Mouse (Mus musculus) erythroblast, embryonic 14.5 days (primary cell): Measurements from ENCODE around the gene Mrpl12. TPM values are rescaled to one million over a fixed set of nuclear protein-coding genes. Genes with fewer than 3 reads are reported as not detected.

ENCODE experiments used
- H3K27me3 ChIP-seq: 2 replicates; pipeline ENCODE4 v1.6.1; 2012; ENCODE audit warnings: inconsistent platforms; ENCODE audit not compliant: control insufficient read depth
- H3K36me3 ChIP-seq: 2 replicates; pipeline ENCODE4 v1.6.1; 2012; ENCODE audit warnings: mild to moderate bottlenecking, inconsistent platforms; ENCODE audit not compliant: control insufficient read depth
- H3K4me1 ChIP-seq: 2 replicates; pipeline ENCODE4 v1.6.1; 2012; ENCODE audit warnings: inconsistent platforms; ENCODE audit not compliant: control insufficient read depth
- H3K4me3 ChIP-seq: replicated peaks from 2 replicates; pipeline ENCODE3; 2012; ENCODE audit warnings: moderate library complexity, mild to moderate bottlenecking, inconsistent platforms
- H3K9me3 ChIP-seq: 2 replicates; pipeline ENCODE4 v1.6.1; 2012; ENCODE audit warnings: low read length, inconsistent platforms, mixed read lengths; ENCODE audit not compliant: control insufficient read depth
- GATA1 ChIP-seq: IDR thresholded peaks from 2 replicates; pipeline ENCODE4 v1.6.1; 2012; ENCODE audit warnings: low read length, inconsistent platforms, mixed read lengths
- TAL1 ChIP-seq: IDR thresholded peaks from 3 replicates; pipeline ENCODE4 v1.6.1; 2012; ENCODE audit warnings: low read length, inconsistent platforms, mixed read lengths
- polyA plus RNA-seq: library from polyadenylated mRNA; stranded (reverse); fragments of >175 nt; gene quantifications from 2 replicates; pipeline ENCODE4 v1.2.3, GENCODE M21; 2012

Gene Mrpl12
- polyA plus RNA-seq, 1 experiment = 16.8 TPM

DNA sequence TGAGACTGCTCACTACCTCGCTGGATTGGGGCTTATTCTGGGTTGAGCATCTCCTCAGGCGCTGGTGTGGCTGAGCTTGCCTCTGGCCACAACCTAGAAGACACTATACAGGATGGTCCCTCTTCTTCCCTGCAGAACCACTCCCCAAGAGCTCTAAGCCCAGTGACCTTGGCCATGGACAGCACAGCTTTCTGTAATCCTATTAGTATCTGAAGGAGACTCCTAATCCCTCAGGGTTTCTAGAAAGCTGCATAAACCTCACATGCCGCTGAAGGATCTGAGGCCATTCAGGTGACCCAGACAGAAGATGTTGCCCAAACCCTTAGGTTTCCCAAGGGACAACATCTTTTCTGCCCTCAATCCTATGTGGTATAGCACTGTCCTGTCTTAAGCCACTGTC, 32.2 kb upstream of the Mrpl12 start:
- TF ChIP-seq GATA1 (no peak), TAL1 (no peak)
- no peaks in the 10 kb centered on the region for H3K27me3 ChIP-seq
- no peak overlapping the region for H3K4me3 ChIP-seq
- H3K36me3 ChIP-seq = peaks cover 16% of the 10 kb centered on the region
- H3K4me1 ChIP-seq = peaks cover 40% of the 10 kb centered on the region
- H3K9me3 ChIP-seq = no peaks in the 10 kb centered on the region

DNA sequence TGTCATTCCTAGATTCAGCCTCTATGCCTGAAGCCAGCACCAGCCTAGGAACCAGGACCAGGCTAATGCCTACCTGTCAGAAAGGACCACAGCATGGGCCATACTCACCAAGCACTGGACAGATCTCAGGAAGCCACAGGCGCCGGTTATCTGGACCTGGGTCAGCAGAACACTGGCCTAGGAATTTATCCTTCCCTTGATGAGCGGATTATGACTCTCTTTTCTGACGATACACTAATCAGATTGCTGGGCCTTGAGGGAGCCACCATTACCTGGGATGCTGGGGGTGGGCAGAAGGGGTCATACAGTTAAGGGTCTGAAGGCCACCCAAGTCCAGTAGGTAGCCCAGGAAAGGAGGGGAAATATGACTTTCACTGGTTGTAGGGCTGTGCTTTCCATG, 31.1 kb upstream of the Mrpl12 start, which contains the start of gene Pde6g:
TSS of gene Pde6g (minus strand) at position 195 of the 400 bp plus-strand sequence.
- peaks cover 48% of the 10 kb centered on the region for H3K4me1 ChIP-seq
- H3K27me3 ChIP-seq = no peaks in the 10 kb centered on the region
- H3K36me3 ChIP-seq = peaks cover 16% of the 10 kb centered on the region
- TF ChIP-seq GATA1 = no peak
- TF ChIP-seq TAL1 = no peak
- no peaks in the 10 kb centered on the region for H3K9me3 ChIP-seq
- H3K4me3 ChIP-seq = no peak within 1 kb of the TSS

DNA sequence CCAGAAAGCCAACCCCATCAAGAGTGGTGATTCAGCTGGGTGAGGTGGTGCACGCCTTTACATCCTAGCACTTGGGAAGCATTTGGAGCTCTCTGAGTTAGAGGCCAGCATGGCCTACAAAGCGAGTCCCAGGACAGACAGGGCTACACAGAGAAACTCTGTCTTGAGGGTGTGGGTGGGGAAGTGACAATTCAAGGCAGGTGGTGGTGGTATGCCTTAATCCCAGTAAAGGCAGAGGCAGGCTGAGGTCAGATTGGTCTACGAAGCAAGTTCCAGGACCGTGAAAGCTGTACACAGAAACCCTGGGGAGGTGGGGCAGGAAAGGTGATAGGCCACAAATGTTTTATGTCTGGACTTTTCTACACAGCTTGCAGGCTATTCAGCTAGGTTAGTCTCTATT, 29.4 kb upstream of the Mrpl12 start:
- Histone ChIP-seq H3K9me3 (no peaks in the 10 kb centered on the region), H3K4me1 (peaks cover 62% of the 10 kb centered on the region), H3K36me3 (peaks cover 25% of the 10 kb centered on the region), H3K27me3 (no peaks in the 10 kb centered on the region), H3K4me3 (no peak overlapping the region)
- TF ChIP-seq GATA1 (no peak), TAL1 (no peak)

DNA sequence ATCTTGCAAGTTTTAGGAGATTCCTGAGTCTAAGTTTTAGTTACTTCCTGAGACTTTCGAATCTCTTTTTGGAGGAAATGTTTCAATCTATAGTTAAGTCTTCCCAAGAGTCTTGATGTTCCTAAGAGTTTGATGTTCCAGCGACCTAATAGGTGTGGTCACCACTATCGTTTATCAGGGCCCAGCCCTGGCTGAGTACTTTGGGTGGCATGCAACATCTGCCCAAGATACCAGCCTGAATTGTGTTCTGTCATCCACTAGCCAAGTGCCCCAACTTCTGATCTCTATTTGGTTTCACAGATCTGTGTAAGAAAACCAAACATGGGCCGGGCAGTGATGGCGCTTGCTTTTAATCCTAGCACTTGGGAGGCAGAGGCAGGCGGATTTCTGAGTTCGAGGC, 29.0 kb upstream of the Mrpl12 start:
- H3K4me3 ChIP-seq = peak overlapping the region; percentile 17
- H3K9me3 ChIP-seq = no peaks in the 10 kb centered on the region
- TF ChIP-seq GATA1 = 0 out of 2 replicates have a peak, but pooled peaks have one; percentile 28
- TF ChIP-seq TAL1 = 0 out of 3 replicates have a peak, but pooled peaks have one; percentile 12
- peaks cover 64% of the 10 kb centered on the region for H3K4me1 ChIP-seq
- H3K36me3 ChIP-seq = peaks cover 28% of the 10 kb centered on the region
- no peaks in the 10 kb centered on the region for H3K27me3 ChIP-seq

DNA sequence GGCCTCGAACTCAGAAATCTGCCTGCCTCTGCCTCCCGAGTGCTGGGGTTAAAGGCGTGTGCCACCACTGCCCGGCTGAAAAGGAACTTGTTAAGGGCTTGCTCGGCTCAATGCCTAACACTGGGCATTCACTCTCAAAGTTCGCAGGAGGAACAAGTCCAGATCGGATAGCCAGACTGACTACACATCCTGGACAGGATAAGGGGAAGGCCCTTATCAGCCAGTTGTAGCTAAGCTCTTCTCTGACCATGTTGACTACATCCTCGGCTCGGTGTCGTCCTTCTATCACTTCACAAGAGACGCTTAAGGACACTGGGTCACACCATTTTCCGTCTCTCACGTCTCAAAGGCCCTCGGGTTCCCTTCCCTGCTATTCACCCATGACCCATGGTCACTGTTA, 27.0 kb upstream of the Mrpl12 start:
- H3K4me3 ChIP-seq = peak overlapping the region; percentile 76
- H3K27me3 ChIP-seq = no peaks in the 10 kb centered on the region
- H3K36me3 ChIP-seq = peaks cover 47% of the 10 kb centered on the region
- H3K4me1 ChIP-seq = peaks cover 63% of the 10 kb centered on the region
- no peaks in the 10 kb centered on the region for H3K9me3 ChIP-seq
- TF ChIP-seq TAL1 = no peak
- TF ChIP-seq GATA1 = no peak

DNA sequence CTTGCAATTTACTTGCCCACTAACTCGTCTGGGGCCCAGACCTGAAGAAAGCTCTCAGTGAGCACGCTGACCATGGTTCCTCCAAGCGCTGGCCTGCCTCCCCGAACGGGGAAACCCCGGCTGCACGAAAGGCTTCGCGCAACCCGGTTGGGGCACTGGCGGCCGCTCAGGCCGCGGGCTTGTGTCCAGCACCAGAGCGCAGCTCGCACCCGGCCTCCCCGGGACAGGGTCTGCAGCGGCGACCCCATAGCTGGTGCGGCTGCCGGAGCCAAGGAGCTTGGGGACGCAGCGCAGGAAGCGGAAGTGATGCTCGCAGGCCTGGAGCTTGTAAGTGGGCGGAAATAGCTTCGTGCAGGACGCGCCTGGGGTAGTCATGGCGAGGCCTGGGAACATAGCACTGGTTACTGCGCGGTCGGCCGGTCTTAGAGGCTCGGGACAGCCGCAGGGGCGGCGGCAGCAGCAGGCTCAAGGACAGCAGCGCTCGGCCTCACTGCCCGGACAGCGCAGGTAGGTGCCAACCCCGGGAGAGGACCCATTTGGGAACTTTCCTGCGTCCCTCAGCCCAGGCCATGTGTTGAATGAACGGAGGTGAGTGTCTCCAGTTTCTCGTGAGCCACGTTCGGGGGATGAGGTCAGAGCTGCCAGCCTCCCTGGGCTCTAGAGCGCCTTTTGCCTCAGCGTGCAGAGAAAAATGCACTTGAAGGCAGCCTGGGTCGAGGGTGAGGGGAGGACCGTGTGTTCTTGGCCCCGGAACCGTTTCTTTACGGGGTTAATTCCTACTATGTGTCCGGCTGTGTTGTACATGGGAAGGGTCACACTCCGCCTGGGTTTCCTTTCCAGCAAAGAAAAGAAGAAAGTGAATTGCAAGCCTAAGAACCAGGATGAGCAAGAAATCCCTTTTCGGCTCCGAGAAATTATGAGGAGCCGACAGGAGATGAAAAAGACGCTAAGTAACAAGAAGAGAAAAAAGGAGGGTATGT, 26.4 kb upstream of the Mrpl12 start, which contains the start of the genes Oxld1 and Ccdc137:
TSS of gene Oxld1 (minus strand) at position 297 of the 980 bp plus-strand sequence.
TSS of gene Ccdc137 (plus strand) at position 344 of the 980 bp plus-strand sequence.
- peak within 1 kb of the TSS; percentile 76 for H3K4me3 ChIP-seq
- H3K9me3 ChIP-seq = no peaks in the 10 kb centered on the region
- H3K4me1 ChIP-seq = peaks cover 63% of the 10 kb centered on the region
- H3K36me3 ChIP-seq = peaks cover 53% of the 10 kb centered on the region
- H3K27me3 ChIP-seq = no peaks in the 10 kb centered on the region
- no peak for TF ChIP-seq TAL1
- TF ChIP-seq GATA1 = no peak

DNA sequence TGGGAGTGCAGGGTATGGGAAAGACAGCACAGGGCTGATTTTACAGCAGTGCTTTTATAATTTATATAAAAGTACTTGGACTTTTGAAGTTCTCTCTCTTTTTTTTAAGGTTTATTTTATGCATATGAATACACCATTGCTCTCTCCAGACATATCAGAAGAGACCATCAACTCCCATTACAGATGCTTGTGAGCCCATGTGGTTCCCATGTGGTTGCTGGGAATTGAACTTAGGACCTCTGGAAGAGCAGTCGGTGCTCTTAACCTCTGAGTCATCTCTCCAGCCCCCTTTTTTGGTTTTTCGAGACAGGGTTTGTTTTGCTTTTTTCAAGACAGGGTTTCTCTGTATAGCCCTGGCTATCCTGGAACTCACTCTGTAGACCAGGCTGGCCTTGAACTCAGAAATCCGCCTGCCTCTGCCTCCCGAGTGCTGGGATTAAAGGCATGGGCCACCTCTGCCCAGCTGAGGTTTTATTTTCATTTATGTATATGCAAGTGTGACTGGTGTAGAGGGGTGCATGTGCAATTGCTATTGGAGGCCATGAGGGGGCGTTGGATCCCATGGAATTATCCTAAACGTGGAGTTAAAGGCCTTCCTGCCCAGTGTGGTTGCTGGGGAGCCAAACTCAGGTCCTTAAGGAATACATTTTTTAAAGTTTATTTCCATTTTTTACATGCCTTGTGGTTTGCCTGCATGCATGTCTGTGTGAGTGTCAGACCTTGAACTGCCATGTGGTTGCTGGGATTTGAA, 25.4 kb upstream of the Mrpl12 start:
- H3K4me1 ChIP-seq = peaks cover 61% of the 10 kb centered on the region
- H3K27me3 ChIP-seq = no peaks in the 10 kb centered on the region
- TF ChIP-seq GATA1 = no peak
- TF ChIP-seq TAL1 = no peak
- no peaks in the 10 kb centered on the region for H3K9me3 ChIP-seq
- H3K36me3 ChIP-seq = peaks cover 63% of the 10 kb centered on the region
- H3K4me3 ChIP-seq = peak overlapping the region; percentile 76

DNA sequence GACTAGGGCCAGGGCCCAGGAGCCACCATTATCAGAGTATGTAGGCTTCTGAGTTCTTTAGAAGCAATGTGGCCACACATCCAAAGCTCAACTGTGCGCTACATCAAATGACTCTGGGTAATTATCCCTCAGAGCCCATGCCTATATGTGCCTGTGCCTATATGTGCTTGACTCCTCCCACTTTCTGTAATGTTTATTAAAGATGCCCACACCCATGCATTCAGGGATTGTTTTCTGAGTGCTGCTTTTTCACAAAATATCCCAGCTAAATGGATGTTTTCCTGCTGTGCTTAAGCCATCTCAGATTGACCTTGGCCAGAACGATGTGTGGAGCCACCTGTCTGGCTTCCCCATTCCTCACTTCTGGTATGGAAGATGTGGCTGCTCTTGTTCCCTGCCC, 20.9 kb upstream of the Mrpl12 start:
- H3K27me3 ChIP-seq = no peaks in the 10 kb centered on the region
- H3K4me3 ChIP-seq = no peak overlapping the region
- H3K9me3 ChIP-seq = no peaks in the 10 kb centered on the region
- TF ChIP-seq TAL1 (no peak), GATA1 (no peak)
- peaks cover 65% of the 10 kb centered on the region for H3K36me3 ChIP-seq
- peaks cover 45% of the 10 kb centered on the region for H3K4me1 ChIP-seq

DNA sequence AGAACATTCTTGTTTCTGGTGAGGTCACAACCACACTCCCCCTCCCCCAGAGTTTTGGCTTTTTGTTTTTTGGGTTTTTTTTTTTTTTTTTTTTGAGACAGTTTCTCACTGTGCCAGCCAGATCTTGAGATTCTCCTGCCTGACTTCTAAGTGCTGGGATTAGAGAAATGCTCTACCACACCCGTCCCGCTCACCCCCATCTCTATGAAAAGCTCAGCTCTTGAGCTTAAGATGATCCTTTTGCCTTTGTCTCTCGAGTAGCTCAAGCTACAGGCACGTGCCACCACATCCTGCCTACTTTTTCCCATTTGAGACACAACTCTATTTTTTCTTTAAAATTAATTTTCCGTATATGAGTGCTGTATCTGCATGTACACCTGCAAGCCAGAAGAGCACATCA, 20.0 kb upstream of the Mrpl12 start:
- Histone ChIP-seq H3K27me3 (no peaks in the 10 kb centered on the region), H3K4me1 (peaks cover 43% of the 10 kb centered on the region), H3K4me3 (no peak overlapping the region), H3K9me3 (no peaks in the 10 kb centered on the region), H3K36me3 (peaks cover 69% of the 10 kb centered on the region)
- TF ChIP-seq TAL1 (no peak), GATA1 (no peak)
